Mouse (Mus musculus): ENCODE data around the gene Gm38431. TPM values are rescaled to one million over a fixed set of nuclear protein-coding genes. Genes with fewer than 3 reads are reported as not detected.

Gm38431 gene
- polyA plus RNA-seq, 1 experiment = not detected

DNA sequence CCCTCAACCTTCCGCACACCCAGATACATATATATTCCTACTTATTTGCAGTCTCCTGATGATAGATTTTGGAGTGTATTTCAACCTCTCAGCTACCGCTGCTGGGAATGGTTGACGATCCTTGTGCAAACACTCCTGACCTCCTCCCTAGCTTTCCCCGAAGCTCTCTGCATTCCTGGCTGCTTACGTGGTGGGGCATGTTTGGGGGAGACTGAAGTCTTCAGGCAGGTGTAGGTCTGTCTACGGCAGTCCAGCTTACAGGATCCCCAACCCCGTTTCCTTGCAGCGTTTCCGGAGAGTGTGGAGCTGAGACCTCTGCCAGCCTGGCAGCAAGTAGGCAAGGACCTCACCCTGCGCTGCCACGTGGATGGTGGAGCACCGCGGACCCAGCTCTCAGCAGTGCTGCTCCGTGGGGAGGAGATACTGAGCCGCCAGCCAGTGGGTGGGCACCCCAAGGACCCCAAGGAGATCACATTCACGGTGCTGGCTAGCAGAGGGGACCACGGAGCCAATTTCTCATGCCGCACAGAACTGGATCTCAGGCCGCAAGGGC lies 66.5 kb downstream of the Gm38431 start:
- Histone ChIP-seq H3K27ac (replicated peaks; ENCODE audit: low read depth, low read length) (no peak overlapping the region), H3K4me1 (ENCODE audit: control insufficient read depth, insufficient read depth, insufficient read length, low read length) (peaks cover 9% of the 10 kb centered on the region), H3K4me3 (ENCODE audit: insufficient read depth, low read depth, low read length) (no peak overlapping the region)

GRCm38 (mm10) chr9:21022726-21023125 lies 69.1 kb downstream of the Gm38431 start:
- H3K27ac ChIP-seq (replicated peaks; ENCODE audit: low read depth, low read length) = no peak overlapping the region
- no peaks in the 10 kb centered on the region for H3K4me1 ChIP-seq (ENCODE audit: control insufficient read depth, insufficient read depth, insufficient read length, low read length)
- no peak overlapping the region for H3K4me3 ChIP-seq (ENCODE audit: insufficient read depth, low read depth, low read length)

- Histone ChIP-seq H3K4me1 (ENCODE audit: control insufficient read depth, insufficient read depth, insufficient read length, low read length) (peaks cover 2% of the 10 kb centered on the region; the same call in 1 of the 2 replicates), H3K27ac (replicated peaks; ENCODE audit: low read depth, low read length) (no peak overlapping the region), H3K4me3 (ENCODE audit: insufficient read depth, low read depth, low read length) (no peak overlapping the region)
Observed at GRCm38 (mm10) chr9:21022288-21022687, 69.5 kb downstream of the Gm38431 start.

- peaks cover 8% of the 10 kb centered on the region; the same call in 1 of the 2 replicates for H3K4me1 ChIP-seq (ENCODE audit: control insufficient read depth, insufficient read depth, insufficient read length, low read length)
- H3K27ac ChIP-seq (replicated peaks; ENCODE audit: low read depth, low read length) = no peak overlapping the region
- no peak overlapping the region for H3K4me3 ChIP-seq (ENCODE audit: insufficient read depth, low read depth, low read length)
Observed at GRCm38 (mm10) chr9:21021363-21021762, 70.4 kb downstream of the Gm38431 start.

DNA sequence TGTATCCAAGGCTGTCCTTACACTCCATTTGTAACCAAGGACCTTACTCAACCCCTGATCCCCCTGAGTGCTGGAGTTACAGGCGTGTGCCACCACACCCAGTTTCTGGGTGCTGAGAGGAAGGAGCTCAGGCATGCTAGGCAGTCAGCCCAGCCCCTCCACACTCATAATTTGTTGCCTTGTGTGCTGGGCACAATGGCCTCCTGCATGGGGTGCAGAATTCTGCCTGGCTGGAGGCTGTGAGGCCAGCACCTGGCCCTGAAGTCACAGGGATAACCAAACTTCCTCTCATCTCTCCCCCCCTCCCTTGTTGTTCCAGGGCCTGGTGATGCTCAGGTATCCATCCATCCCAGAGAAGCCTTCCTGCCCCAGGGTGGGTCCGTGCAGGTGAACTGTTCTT lies 73.2 kb downstream of the Gm38431 start:
- H3K4me1 ChIP-seq (ENCODE audit: control insufficient read depth, insufficient read depth, insufficient read length, low read length) = peaks cover 8% of the 10 kb centered on the region; the same call in 1 of the 2 replicates
- H3K4me3 ChIP-seq (ENCODE audit: insufficient read depth, low read depth, low read length) = no peak overlapping the region
- no peak overlapping the region for H3K27ac ChIP-seq (replicated peaks; ENCODE audit: low read depth, low read length)

Other genes with a start within 250 kb of the Gm38431 start
- 2.1 and 5.8 TPM in 2 replicates for gene A230050P20Rik, start 223.4 kb downstream of the Gm38431 start, polyA plus RNA-seq (2012; ENCODE audit: insufficient read depth, insufficient read length, missing spikeins)
- gene Angptl6, start 212.3 kb downstream of the Gm38431 start, polyA plus RNA-seq (2012; ENCODE audit: insufficient read depth, insufficient read length, missing spikeins) = 3.1 and 5.0 TPM in 2 replicates
- gene Ppan, start 203.8 kb downstream of the Gm38431 start, polyA plus RNA-seq (2012; ENCODE audit: insufficient read depth, insufficient read length, missing spikeins) = 6.6 and 7.9 TPM in 2 replicates
- gene Eif3g, start 193.4 kb downstream of the Gm38431 start, polyA plus RNA-seq (2012; ENCODE audit: insufficient read depth, insufficient read length, missing spikeins) = 61.4 and 66.1 TPM in 2 replicates
- gene Dnmt1, start 132.1 kb downstream of the Gm38431 start, polyA plus RNA-seq (2012; ENCODE audit: insufficient read depth, insufficient read length, missing spikeins) = 3.5 and 7.7 TPM in 2 replicates
- gene S1pr2, start 115.2 kb downstream of the Gm38431 start, polyA plus RNA-seq (2012; ENCODE audit: insufficient read depth, insufficient read length, missing spikeins) = 1.3 and 2.6 TPM in 2 replicates
- gene Mrpl4, start 89.3 kb downstream of the Gm38431 start, polyA plus RNA-seq (2012; ENCODE audit: insufficient read depth, insufficient read length, missing spikeins) = 140 and 185 TPM in 2 replicates
- 2.3 and 3.1 TPM in 2 replicates for gene Icam1, start 76.0 kb downstream of the Gm38431 start, polyA plus RNA-seq (2012; ENCODE audit: insufficient read depth, insufficient read length, missing spikeins)
- not detected in 2 replicates for gene Icam4, start 62.6 kb downstream of the Gm38431 start, polyA plus RNA-seq (2012; ENCODE audit: insufficient read depth, insufficient read length, missing spikeins)
- not detected in 2 replicates for gene Icam5, start 59.9 kb downstream of the Gm38431 start, polyA plus RNA-seq (2012; ENCODE audit: insufficient read depth, insufficient read length, missing spikeins)
- not detected in 2 replicates for gene Zglp1, start 24.9 kb downstream of the Gm38431 start, polyA plus RNA-seq (2012; ENCODE audit: insufficient read depth, insufficient read length, missing spikeins)
- 0.79 TPM in 1 of 2 replicates, not detected in the other for gene Gm49373, start 18.9 kb downstream of the Gm38431 start, polyA plus RNA-seq (2012; ENCODE audit: insufficient read depth, insufficient read length, missing spikeins)
- 52.7 and 55.1 TPM in 2 replicates for gene Fdx1l, start 18.4 kb downstream of the Gm38431 start, polyA plus RNA-seq (2012; ENCODE audit: insufficient read depth, insufficient read length, missing spikeins)
- 15.5 and 16.4 TPM in 2 replicates for gene Raver1, start within 50 bp of the Gm38431 start, polyA plus RNA-seq (2012; ENCODE audit: insufficient read depth, insufficient read length, missing spikeins)
- 3.8 and 4.1 TPM in 2 replicates for gene Tyk2, start 39.2 kb upstream of the Gm38431 start, polyA plus RNA-seq (2012; ENCODE audit: insufficient read depth, insufficient read length, missing spikeins)
- 70.4 and 78.0 TPM in 2 replicates for gene Cdc37, start 58.0 kb upstream of the Gm38431 start, polyA plus RNA-seq (2012; ENCODE audit: insufficient read depth, insufficient read length, missing spikeins)
- 16.2 and 29.4 TPM in 2 replicates for gene Pde4a, start 73.7 kb upstream of the Gm38431 start, polyA plus RNA-seq (2012; ENCODE audit: insufficient read depth, insufficient read length, missing spikeins)
- gene Keap1, start 147.4 kb upstream of the Gm38431 start, polyA plus RNA-seq (2012; ENCODE audit: insufficient read depth, insufficient read length, missing spikeins) = 24.6 and 25.5 TPM in 2 replicates
- 2.1 and 3.6 TPM in 2 replicates for gene S1pr5, start 156.4 kb upstream of the Gm38431 start, polyA plus RNA-seq (2012; ENCODE audit: insufficient read depth, insufficient read length, missing spikeins)
- 23.5 and 23.7 TPM in 2 replicates for gene Atg4d, start 173.3 kb upstream of the Gm38431 start, polyA plus RNA-seq (2012; ENCODE audit: insufficient read depth, insufficient read length, missing spikeins)
- 10.9 and 16.2 TPM in 2 replicates for gene Kri1, start 196.0 kb upstream of the Gm38431 start, polyA plus RNA-seq (2012; ENCODE audit: insufficient read depth, insufficient read length, missing spikeins)
- 11.1 and 13.5 TPM in 2 replicates for gene Cdkn2d, start 199.4 kb upstream of the Gm38431 start, polyA plus RNA-seq (2012; ENCODE audit: insufficient read depth, insufficient read length, missing spikeins)
- gene Ap1m2, start 220.3 kb upstream of the Gm38431 start, polyA plus RNA-seq (2012; ENCODE audit: insufficient read depth, insufficient read length, missing spikeins) = not detected in 2 replicates
- gene Slc44a2, start 228.7 kb upstream of the Gm38431 start, polyA plus RNA-seq (2012; ENCODE audit: insufficient read depth, insufficient read length, missing spikeins) = 9.0 and 9.6 TPM in 2 replicates